Mouse (Mus musculus) CH12F3 (cell line): ENCODE data around the gene Nxpe4.
"Not testable (repeated sequence)": the region's sequence is repeated elsewhere in the genome, so short reads cannot be mapped to it uniquely, and the experiment has no call there.

Source experiments
- in situ Hi-C: fragments of 300-500 bp; cut with MboI; formaldehyde crosslinking; loops from 2 replicates; pipeline ENCODE4 v1.14.3; 2020; ENCODE audit warnings: low sequenced_read_pairs

The Nxpe4 gene

DNA sequence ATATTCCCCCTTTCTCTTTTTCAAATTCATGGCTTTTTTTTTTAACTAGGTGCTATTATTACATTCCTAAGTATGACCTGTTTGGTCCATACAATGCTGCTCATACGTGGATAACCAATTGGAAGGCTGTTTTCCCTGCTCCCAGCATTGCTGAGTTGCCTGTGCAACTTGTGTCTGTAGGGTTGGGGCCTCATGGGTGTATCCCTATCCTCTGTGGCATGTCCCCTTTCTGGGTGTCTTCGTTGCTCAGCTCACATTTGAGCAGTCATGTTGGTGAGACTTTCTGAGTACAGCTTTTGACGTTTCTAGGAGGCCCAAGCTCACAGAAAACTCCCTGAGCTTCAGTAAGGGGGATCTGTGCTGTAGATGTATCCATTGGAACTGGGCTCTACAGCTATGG is 242.9 kb downstream of the Nxpe4 start:
- in situ Hi-C loops = no loop called here

DNA sequence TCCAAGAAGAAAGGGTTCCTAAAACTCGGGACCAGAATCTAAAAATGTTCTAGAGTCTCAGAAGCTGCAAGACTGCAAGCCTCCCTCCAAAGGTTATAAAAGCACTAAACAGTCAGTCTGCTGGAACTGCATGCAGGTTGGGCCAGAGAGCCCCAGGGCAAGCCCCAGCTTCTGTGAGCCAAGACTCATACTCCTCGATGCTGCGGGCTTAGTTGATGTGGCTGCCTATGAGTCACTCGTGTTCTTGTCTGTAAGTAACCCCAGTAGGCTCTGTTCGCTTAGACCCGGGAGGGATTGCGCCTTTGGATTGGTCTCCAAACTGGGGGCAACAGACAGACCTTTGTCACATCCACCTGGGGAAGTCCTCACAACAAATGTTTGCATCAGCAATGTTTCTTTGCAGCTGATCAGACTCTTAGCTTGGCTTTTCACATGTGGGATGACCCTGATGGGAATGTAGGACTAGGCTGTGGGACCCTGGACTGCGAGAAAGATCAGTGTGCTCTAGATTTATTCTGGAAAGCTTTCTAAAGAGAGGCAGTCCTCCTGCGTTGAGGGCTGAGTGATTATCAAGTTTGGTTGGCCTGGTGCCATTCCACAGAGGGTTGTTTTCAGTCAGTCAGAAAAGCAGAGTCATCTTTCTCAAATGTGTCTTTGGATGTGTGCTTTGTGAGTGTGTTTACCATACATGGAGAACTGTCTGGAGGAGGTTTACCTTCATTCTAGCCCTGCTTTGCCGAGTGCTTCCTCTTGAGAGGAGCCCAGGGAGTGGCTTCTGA is 245.9 kb downstream of the Nxpe4 start:
- in situ Hi-C loops = no loop called here

DNA sequence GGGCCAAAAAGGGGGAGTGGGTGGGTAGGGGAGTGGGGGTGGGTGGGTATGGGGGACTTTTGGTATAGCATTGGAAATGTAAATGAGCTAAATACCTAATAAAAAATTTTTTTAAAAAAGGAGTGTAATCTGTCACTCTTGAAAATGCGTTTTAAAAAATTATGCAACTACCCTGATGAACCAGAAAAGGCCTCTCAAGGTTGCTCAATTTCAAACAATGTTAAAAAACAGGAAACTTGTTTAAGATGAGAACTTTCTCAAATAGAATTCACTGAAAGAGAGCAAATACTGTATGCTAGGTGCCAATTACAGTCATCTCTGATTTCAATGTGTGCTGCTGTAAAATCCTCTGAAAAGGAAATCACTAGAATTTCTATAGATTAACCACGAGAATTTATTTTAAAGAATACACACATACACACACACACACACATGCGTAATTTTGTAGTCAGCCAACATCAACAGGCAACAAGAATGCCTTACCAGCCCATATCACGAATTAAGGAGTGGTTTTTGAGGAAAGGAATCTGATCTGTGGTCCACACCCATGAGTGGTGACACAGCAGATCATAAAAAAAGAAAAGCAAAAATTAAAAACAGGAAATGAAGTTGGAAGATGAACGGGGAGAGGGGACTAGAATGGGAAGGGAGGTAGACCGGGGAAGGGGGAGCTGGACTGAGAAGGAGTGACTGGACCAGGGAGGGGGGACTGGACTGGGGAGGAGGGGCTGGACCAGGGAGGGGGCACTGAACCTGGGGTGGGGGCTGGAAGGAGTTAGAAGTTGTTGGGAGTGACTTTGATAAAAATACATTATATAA is 248.6 kb downstream of the Nxpe4 start:
- in situ Hi-C loops = no loop called here

DNA sequence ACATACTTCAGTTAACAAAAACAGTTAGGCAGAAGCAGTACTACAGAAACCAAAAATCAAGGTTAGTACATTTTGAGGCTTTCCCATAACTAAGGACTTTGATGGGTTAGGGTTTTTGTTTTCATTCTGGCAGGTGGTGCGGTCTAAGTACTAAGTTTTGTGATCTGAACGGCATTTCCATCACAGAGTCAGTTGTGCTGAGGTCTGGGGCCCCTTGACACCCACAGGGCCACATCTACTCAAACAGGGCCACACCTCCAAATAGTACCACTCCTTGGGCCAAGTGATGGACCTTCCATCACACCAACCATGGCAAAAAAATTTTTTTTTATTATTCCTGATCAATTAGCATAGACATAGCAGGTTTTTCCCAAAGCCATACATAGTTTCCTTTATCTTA is 251.8 kb downstream of the Nxpe4 start:
- in situ Hi-C loops = no loop called here

DNA sequence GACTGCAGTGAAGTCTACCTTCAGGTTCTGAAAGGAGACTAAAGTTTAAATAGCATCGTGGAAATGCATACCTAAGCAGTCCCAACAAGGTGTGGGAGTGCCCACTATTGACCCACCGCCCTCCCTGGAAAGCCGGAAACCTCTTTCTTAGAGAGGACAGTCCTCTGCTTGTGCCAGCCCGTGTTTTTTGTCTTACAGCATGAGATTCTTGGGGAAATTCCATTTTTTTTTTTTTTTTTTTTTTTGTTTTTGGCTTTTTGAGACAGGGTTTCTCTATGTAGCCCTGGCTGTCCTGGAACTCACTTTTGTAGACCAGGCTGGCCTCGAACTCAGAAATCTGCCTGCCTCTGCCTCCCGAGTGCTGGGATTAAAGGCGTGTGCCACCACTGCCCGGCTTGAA is 255.5 kb downstream of the Nxpe4 start:
- in situ Hi-C loops = not testable (repeated sequence)

DNA sequence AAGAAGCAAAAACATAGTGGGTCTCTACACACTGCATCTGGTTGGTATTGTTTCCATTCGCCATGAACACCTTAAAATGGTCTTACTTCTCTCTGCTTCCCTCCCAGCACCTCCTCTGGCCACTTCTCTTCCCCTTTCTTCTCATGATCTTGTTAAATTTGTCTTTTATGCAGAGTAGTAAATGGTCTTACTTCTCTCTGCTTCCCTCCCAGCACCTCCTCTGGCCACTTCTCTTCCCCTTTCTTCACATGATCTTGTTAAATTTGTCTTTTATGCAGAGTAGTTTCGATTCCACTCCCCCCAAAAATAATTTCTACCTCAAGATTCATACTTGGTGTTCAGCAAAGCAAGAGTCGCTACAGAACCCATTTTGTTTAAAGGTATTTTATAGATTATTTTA is 256.2 kb downstream of the Nxpe4 start:
- in situ Hi-C loops = no loop called here

DNA sequence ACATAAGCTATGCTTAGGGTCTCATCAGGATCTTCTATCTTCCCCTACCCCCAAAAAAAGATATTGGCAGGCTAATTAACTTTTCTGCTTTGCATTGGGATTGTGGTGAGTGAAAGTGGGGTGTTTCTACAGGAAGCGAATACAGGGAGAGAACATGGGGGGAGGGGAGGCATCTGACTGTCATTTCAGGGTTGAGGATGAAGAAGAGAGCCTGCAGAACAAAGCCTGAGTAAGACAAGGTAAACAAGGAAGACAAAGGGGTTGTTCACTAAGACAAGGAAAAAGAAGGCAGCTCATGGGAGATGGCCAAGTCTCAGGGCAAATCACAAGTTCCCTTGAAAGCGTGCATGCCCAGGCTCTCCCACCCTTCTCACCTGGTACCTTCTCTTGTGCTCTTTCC is 256.6 kb downstream of the Nxpe4 start:
- in situ Hi-C loops = no loop called here

DNA sequence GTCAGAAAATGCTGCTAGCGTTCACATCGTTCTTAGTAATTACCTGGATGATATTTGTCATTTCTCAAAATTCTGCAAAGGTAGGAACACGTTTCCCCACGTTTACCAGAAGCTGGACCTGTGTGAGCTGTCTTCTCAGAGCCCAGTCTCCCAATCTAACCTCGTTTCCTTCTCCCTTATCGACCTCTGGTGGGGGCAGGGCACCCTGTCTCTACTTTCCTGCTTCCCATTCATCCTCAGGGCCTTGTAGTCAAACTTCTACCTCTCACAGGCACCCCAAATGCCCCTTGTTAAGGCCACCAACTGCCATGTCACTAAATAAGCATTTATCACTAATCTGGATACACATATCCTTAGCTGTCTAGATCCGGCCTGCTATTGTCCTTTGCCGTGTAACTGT is 257.0 kb downstream of the Nxpe4 start:
- in situ Hi-C loops = no loop called here

DNA sequence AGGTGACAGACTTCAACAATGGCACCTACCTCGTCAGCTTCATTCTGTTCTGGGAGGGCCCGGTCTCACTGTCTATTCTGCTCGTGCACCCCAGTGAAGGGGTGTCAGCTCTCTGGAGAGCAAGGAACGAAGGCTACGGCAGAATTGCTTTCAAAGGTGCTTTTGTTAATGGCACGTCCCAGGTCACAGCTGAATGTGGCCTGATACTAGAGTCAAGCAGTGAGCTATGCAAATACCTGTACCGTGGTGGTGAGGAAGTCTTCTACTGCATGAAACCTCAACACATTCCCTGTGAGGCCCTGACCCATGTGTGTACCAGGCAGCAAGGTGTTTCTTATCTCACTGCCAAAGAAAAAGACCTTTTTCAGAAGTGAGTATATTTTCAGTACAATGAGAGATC is 258.6 kb downstream of the Nxpe4 start:
- in situ Hi-C loops = no loop called here

DNA sequence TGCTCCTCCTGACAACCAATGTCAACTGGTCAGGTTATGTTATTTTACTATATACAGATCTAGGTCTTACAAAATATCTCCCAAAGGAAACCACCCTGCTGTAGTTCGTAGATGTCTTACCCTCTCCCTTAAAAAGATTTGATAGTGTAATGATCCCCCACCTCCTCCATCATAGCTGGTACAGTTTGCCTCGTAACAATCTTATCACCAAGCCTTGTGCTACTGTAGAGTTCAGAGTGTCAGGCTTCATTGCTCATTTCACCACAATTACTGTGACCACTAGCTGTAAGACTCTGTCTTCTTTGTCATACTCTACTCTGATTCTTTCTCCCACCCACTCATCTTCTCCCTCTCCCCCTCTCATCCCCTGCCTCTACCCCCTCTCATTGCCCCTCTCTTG is 259.2 kb downstream of the Nxpe4 start:
- in situ Hi-C loops = no loop called here

DNA sequence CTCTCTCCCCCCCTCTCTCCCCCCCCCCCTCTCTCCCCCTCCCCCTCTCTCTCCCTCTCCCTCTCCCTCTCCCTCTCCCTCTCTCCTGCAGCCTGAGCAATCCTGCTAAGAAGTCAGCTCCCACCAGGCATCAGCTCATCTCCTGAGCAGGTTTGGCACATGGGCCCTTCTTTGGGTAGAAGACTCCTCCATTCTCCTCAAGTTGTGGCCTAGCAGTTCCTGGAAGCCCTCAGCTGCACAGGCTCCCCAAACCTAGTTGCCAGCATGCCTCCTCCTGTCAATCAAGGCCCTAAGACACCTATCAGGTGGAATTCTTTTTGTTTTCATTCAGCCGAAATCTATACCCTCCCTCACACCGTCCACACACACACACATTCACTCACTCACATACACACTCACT is 259.7 kb downstream of the Nxpe4 start:
- in situ Hi-C loops = no loop called here

DNA sequence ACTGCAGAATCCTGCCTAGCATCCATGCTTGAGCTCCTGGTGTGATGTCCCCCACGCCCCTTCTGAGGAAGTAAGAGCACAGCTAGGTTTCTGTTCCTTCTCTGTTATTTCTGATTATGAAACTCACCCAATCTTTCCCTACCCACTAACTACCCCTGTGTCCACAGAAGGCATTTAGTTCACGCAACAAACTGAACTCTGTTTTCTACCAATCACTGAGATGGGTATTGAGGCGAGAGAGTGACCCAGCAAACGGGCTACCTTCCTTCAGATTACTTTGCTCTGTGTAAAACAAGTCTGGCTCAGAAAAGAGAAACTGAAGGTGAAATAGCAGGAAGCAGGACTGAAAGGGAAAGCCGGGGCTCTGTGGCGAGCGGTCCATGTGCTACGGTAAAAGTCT is 260.6 kb downstream of the Nxpe4 start:
- in situ Hi-C loops = no loop called here

DNA sequence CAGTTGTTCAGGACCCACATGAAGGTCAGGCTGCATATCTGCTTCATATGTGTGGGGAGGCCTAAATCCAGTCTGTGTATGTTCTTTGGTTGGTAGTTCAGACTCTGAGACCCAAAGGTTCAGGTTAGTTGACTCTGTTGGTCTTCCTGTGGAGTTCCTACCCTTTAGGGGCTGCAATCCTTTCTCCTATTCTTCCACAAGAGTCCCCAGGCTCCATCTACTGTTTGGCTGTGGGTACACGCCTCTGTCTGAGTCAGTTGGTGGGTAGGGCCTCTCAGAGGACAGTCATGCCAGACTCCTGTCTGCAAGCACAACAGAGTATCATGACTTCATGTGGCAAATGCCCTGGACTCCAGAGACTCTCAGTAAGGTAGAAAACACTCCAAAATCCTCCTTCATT is 261.4 kb downstream of the Nxpe4 start:
- in situ Hi-C loops = no loop called here

DNA sequence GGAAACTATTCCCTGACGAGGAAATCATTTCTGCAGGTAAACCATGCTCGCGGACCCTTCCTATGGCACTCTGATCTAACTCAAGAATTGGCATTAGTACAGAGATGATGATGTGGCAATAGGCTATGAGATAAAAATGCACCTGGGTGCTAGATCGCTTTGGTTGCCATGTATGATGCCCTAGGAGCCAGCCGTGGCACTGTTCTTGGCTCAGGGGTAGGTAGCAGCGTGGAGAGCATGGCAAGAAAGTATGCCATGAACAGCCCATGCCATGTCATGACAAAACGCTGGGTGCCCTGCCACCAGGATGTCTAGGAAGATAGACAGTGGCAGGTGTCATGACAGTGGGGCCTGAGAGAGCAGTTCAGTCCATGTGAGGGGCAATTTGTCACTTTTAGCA is 265.4 kb downstream of the Nxpe4 start:
- in situ Hi-C loops = no loop called here

DNA sequence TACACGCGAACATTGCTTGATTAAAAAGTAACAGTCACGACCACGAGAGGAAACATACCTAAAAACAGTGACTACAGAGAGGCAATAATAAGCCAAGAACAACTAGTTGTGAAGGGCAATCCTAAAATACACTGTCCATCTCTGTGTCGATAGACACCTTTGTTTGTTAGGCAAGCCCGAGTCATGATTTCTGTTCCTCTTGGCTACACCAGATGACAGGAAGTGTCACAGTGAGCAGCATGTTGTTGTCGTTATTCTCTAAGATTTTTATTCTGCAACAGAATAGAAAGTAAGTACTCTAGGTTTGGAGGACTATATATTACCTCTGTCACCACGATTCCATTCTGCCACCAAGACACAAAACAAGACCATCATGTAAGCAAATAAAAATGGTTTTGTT is 270.6 kb downstream of the Nxpe4 start:
- in situ Hi-C loops = no loop called here

DNA sequence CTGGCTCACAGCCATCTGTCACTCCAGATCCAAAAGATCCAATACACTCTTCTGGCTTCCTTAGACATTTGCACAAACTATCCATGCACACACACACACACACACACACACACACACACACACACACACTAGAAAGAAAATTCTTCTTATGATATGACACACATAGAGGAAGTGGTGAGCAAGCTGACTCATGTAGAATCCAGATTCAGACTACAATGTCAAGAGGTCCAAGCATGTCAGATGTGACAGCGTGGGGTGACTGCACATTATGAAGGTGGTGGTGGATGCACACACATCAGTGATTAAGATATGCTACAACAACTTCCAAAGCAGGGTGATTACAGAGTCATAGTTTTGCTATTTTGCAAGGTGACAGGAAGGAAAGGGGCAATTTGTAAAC is 282.1 kb downstream of the Nxpe4 start:
- in situ Hi-C loops = loop anchor here (10.0 kb wide), 1 partner anchor 179 kb away; no protein-coding TSS in a partner anchor

DNA sequence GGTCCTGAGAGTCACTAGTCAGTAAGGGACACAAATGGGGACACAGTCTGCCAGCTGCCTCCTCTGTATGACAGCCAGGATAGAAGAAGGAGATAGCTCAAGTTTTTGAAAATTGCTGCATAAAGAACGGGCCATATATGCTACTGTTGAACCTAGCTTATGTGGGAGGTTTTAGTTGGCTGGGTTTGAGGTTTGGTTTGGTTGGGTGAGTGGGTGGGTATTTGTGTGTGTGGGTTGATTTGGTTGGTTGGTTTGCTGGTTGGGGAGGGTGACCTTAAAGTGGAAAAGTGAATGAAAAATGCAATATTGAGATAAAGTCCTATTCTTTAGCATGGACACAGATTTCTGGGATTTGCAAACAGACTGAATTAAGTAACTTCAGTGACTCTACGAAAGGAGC is 283.0 kb downstream of the Nxpe4 start:
- in situ Hi-C loops = loop anchor here (10.0 kb wide), 1 partner anchor 180 kb away; no protein-coding TSS in a partner anchor

DNA sequence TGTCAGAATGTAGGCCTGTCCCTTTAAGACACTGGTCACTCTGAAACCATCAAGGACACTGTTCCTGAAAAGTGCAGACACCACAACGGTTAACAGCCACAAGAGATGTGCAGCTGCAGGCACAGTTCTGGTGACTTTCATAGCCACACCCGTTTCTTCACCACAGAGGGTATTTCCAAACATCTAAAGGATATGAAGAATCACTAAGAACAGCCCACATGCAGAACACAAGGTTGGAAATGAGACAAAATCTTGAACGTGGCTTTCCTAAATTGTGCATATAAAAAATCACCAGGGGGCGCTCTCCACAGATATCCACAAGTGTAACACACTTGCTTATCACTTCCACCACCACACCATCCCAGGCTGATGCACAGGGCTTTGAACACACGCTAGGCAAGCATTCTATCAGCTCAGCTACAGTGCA is 286.0 kb downstream of the Nxpe4 start:
- in situ Hi-C loops = loop anchor here (10.0 kb wide), 1 partner anchor 183 kb away; no protein-coding TSS in a partner anchor
